Mouse (Mus musculus) thymus, adult 2 months (tissue): ENCODE results near the gene Arhgap27.

Experiments
- CTCF ChIP-seq: fragments of 200-500 bp; IDR thresholded peaks from 2 replicates; pipeline ENCODE4 v1.5.1; 2012; ENCODE audit warnings: mild to moderate bottlenecking, control low read depth, low read length, moderate library complexity, borderline replicate concordance; ENCODE audit not compliant: control insufficient read depth, poor library complexity, insufficient read depth; ENCODE audit errors: extremely low read depth
- POLR2A ChIP-seq: fragments of 200-500 bp; IDR thresholded peaks from 2 replicates; pipeline ENCODE4 v1.6.1; 2012; ENCODE audit warnings: mild to moderate bottlenecking, low read length, control low read depth, moderate library complexity; ENCODE audit not compliant: control insufficient read depth, poor library complexity, insufficient read depth; ENCODE audit errors: extremely low read depth

DNA sequence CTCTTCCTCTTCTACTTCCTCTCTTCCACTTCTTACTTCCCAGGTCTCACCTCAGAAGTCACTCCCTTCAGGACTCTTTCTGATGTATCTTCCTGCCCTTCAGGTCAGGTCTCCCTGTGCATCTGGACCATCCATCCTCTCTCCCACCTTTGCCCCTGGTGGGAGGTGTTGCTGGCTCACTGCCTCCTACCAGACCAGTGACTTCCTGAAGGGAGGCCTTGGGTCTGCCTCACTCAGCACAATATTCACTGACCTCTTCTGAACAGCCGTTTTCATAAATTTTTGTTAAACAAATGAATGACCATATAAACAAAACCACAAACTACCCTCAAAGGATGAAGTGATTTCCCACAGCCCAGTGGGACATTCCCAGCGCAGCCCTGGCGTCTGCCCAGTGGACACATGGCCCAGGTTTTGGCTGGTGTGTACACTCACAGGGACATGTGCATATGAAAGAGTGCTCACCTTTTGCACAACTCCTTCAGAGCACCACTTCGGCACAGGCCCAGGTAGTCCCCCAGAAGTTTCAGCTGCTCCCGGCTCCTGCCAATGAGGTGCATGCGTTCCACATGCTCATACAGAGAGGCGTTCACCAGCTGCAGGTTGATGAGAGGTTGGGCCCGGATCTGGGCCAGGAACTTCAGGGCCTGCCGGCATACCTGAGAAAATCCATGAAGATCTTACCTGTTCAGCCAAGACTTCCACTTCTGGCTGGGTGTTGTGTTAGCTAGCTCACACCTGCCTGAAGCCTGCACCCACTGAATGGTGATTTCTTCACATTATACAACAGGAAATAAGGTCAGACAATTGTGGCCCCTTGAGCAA, 7.1 kb upstream of the Arhgap27 start:
- TF ChIP-seq CTCF (no peak), POLR2A (no peak)
